Mouse (Mus musculus) hindbrain, embryonic 11.5 days (tissue): ENCODE results near the gene Ube2e1. TPM values are rescaled to one million over a fixed set of nuclear protein-coding genes. Genes with fewer than 3 reads are reported as not detected.
"Not testable (repeated sequence)": the region's sequence is repeated elsewhere in the genome, so short reads cannot be mapped to it uniquely, and the experiment has no call there.

Experiments
- ATAC-seq: fragments of 200-750 bp; cut with Nextera tagmentation; 2 replicates; pipeline ENCODE4 v1.8.0; 2017; ENCODE audit warnings: mild to moderate bottlenecking, moderate TSS enrichment, moderate library complexity; ENCODE audit not compliant: low FRiP score
- DNase-seq: peaks from one replicate; pipeline ENCODE4 v3.0.0-alpha.2; 2015; ENCODE audit warnings: low spot score
- H3K27ac ChIP-seq: fragments of 300-500 bp; sonication (generic); 2 replicates; pipeline ENCODE4 v1.5.1; 2014; ENCODE audit warnings: mild to moderate bottlenecking, low read depth, low read length
- H3K27me3 ChIP-seq: fragments of 300-500 bp; sonication (generic); 2 replicates; pipeline ENCODE4 v1.6.1; 2014; ENCODE audit warnings: mild to moderate bottlenecking, low read length, moderate library complexity, mixed read lengths; ENCODE audit not compliant: control insufficient read depth, insufficient read depth
- H3K36me3 ChIP-seq: fragments of 300-500 bp; sonication (generic); 2 replicates; pipeline ENCODE4 v1.6.1; 2014; ENCODE audit warnings: mild to moderate bottlenecking, low read length, moderate library complexity, mixed read lengths; ENCODE audit not compliant: control insufficient read depth, insufficient read depth
- H3K4me1 ChIP-seq: fragments of 300-500 bp; sonication (generic); replicated peaks from 2 replicates; pipeline ENCODE4 v1.6.1; 2014; ENCODE audit warnings: low read length, mixed read lengths; ENCODE audit not compliant: control insufficient read depth, insufficient read depth
- H3K4me2 ChIP-seq: fragments of 300-500 bp; sonication (generic); replicated peaks from 2 replicates; pipeline ENCODE4 v1.6.1; 2014; ENCODE audit warnings: mild to moderate bottlenecking, low read depth, low read length
- H3K4me3 ChIP-seq: fragments of 300-500 bp; sonication (generic); 2 replicates; pipeline ENCODE4 v1.5.1; 2014; ENCODE audit warnings: low read depth, low read length
- H3K9ac ChIP-seq: fragments of 300-500 bp; sonication (generic); 2 replicates; pipeline ENCODE4 v1.6.1; 2014; ENCODE audit warnings: low read depth, low read length
- H3K9me3 ChIP-seq: fragments of 300-500 bp; sonication (generic); 2 replicates; pipeline ENCODE4 v1.6.1; 2016; ENCODE audit warnings: low read length; ENCODE audit not compliant: control insufficient read depth
- WGBS: fragments of 180-500 bp; shearing (Covaris S2); extraction: QIAGEN DNeasy Blood & Tissue Kit; methylation state at CpG from one replicate; pipeline ENCODE4 v1.1.7; 2014; 5-methylcytosine and 5-hydroxymethylcytosine counted together
- polyA plus RNA-seq: library from polyadenylated mRNA; unstranded; fragments of >200 nt; fragmentation: Nextera tagmentation; extraction: Ambion mirVana; gene quantifications from 2 replicates; pipeline ENCODE4 v1.2.1, GENCODE M21; 2014

Gene Ube2e1
- polyA plus RNA-seq, 1 experiment from 2014 or later, result 81.9 TPM

GRCm38 (mm10) chr14:18284581-18284980 is 47.1 kb downstream of the Ube2e1 start:
- ATAC-seq (no peak), DNase-seq (no peak)
- H3K4me3 ChIP-seq, result no peak overlapping the region
- WGBS, result 90% methylated on average over 2 of the region's 2 CpGs
- H3K27ac ChIP-seq, result no peak overlapping the region
- no peaks in the 10 kb centered on the region for H3K27me3 ChIP-seq
- no peaks in the 10 kb centered on the region for H3K9me3 ChIP-seq
- no peak overlapping the region for H3K4me2 ChIP-seq
- H3K9ac ChIP-seq, result no peak overlapping the region
- no peaks in the 10 kb centered on the region for H3K36me3 ChIP-seq
- no peaks in the 10 kb centered on the region for H3K4me1 ChIP-seq

GRCm38 (mm10) chr14:18280375-18280774 is 51.3 kb downstream of the Ube2e1 start:
- Histone ChIP-seq H3K4me1 (no peaks in the 10 kb centered on the region), H3K36me3 (no peaks in the 10 kb centered on the region), H3K4me3 (no peak overlapping the region), H3K27me3 (no peaks in the 10 kb centered on the region), H3K27ac (no peak overlapping the region), H3K4me2 (no peak overlapping the region), H3K9me3 (no peaks in the 10 kb centered on the region), H3K9ac (no peak overlapping the region)
- 91% methylated on average over 5 of the region's 5 CpGs for WGBS
- ATAC-seq (no peak), DNase-seq (no peak)

- ATAC-seq, result no peak
- DNase-seq, result no peak
- Histone ChIP-seq H3K27me3 (no peaks in the 10 kb centered on the region), H3K27ac (no peak overlapping the region), H3K4me1 (0 out of 2 replicates have a peak, but pooled peaks cover 2% of the 10 kb centered on the region), H3K9me3 (no peaks in the 10 kb centered on the region), H3K4me3 (no peak overlapping the region), H3K4me2 (no peak overlapping the region), H3K9ac (no peak overlapping the region), H3K36me3 (no peaks in the 10 kb centered on the region)
- 83% methylated on average over 1 of the region's 1 CpGs for WGBS
Measured at GRCm38 (mm10) chr14:18274526-18274925, 57.1 kb downstream of the Ube2e1 start.

- 10% methylated on average over 5 of the region's 7 CpGs for WGBS
- H3K27ac ChIP-seq, result no peak overlapping the region
- H3K9me3 ChIP-seq, result no peaks in the 10 kb centered on the region
- H3K27me3 ChIP-seq, result no peaks in the 10 kb centered on the region
- 0 out of 2 replicates have a peak, but pooled peaks cover 2% of the 10 kb centered on the region for H3K4me1 ChIP-seq
- ATAC-seq (0 out of 2 replicates have a peak, but pooled peaks have one; percentile 8), DNase-seq (no peak)
- peak overlapping the region; percentile 37; the same call in 1 of the 2 replicates for H3K9ac ChIP-seq
- H3K4me2 ChIP-seq, result peak overlapping the region; percentile 54
- H3K36me3 ChIP-seq, result 0 out of 2 replicates have a peak, but pooled peaks cover 3% of the 10 kb centered on the region
- peak overlapping the region; percentile 94 for H3K4me3 ChIP-seq
Measured at GRCm38 (mm10) chr14:18271666-18272065, 60.0 kb downstream of the Ube2e1 start.

GRCm38 (mm10) chr14:18270529-18271441 is 60.9 kb downstream of the Ube2e1 start, which contains the start of the genes Nkiras1 and Rpl15:
TSS of gene Nkiras1 (plus strand) at chr14:18271136.
TSS of gene Rpl15 (minus strand) at chr14:18271391.
- Histone ChIP-seq H3K36me3 (0 out of 2 replicates have a peak, but pooled peaks cover 4% of the 10 kb centered on the region), H3K27ac (peak within 1 kb of the TSS; percentile 74), H3K9ac (peak within 1 kb of the TSS; percentile 99), H3K4me2 (peak within 1 kb of the TSS; percentile 66), H3K4me1 (0 out of 2 replicates have a peak, but pooled peaks cover 2% of the 10 kb centered on the region), H3K27me3 (no peaks in the 10 kb centered on the region), H3K9me3 (no peaks in the 10 kb centered on the region), H3K4me3 (peak within 1 kb of the TSS; percentile 94)
- ATAC-seq, result peak; percentile 99
- WGBS, result under 1% methylated on average over 74 of the region's 78 CpGs
- DNase-seq, result peak; percentile 99

GRCm38 (mm10) chr14:18269947-18270528 is 61.6 kb downstream of the Ube2e1 start:
- not testable (repeated sequence) for H3K4me1 ChIP-seq, H3K27me3 ChIP-seq, H3K36me3 ChIP-seq, H3K9me3 ChIP-seq
- under 1% methylated on average over 20 of the region's 24 CpGs for WGBS
- H3K4me3 ChIP-seq, result peak overlapping the region; percentile 94
- ATAC-seq (peak; percentile 3; the same call in 1 of the 2 replicates), DNase-seq (peak; percentile 39)
- H3K4me2 ChIP-seq, result peak overlapping the region; percentile 66
- peak overlapping the region; percentile 74 for H3K27ac ChIP-seq
- peak overlapping the region; percentile 99 for H3K9ac ChIP-seq

GRCm38 (mm10) chr14:18263427-18263826 is 68.2 kb downstream of the Ube2e1 start:
- no peaks in the 10 kb centered on the region for H3K9me3 ChIP-seq
- H3K4me3 ChIP-seq, result no peak overlapping the region
- no peak overlapping the region for H3K27ac ChIP-seq
- no peak overlapping the region for H3K4me2 ChIP-seq
- no peak for DNase-seq
- H3K9ac ChIP-seq, result no peak overlapping the region
- ATAC-seq, result no peak
- H3K36me3 ChIP-seq, result 0 out of 2 replicates have a peak, but pooled peaks cover 4% of the 10 kb centered on the region
- WGBS, result 84% methylated on average over 4 of the region's 4 CpGs
- no peaks in the 10 kb centered on the region for H3K27me3 ChIP-seq
- H3K4me1 ChIP-seq, result no peaks in the 10 kb centered on the region

- WGBS, result 82% methylated on average over 3 of the region's 3 CpGs
- Histone ChIP-seq H3K4me2 (no peak overlapping the region), H3K4me3 (no peak overlapping the region), H3K36me3 (no peaks in the 10 kb centered on the region), H3K27me3 (no peaks in the 10 kb centered on the region), H3K9me3 (no peaks in the 10 kb centered on the region), H3K9ac (no peak overlapping the region), H3K4me1 (no peaks in the 10 kb centered on the region), H3K27ac (no peak overlapping the region)
- ATAC-seq, result no peak
- DNase-seq, result no peak
Measured at GRCm38 (mm10) chr14:18261203-18261602, 70.5 kb downstream of the Ube2e1 start.
